Mouse (Mus musculus) retina, postnatal 7 days (tissue): ENCODE results near the gene Cd180.

Experiments used
- DNase-seq: peaks from one replicate; pipeline ENCODE4 v3.0.0-alpha.2; 2012; ENCODE audit warnings: low read depth, low spot score

The Cd180 gene

DNA sequence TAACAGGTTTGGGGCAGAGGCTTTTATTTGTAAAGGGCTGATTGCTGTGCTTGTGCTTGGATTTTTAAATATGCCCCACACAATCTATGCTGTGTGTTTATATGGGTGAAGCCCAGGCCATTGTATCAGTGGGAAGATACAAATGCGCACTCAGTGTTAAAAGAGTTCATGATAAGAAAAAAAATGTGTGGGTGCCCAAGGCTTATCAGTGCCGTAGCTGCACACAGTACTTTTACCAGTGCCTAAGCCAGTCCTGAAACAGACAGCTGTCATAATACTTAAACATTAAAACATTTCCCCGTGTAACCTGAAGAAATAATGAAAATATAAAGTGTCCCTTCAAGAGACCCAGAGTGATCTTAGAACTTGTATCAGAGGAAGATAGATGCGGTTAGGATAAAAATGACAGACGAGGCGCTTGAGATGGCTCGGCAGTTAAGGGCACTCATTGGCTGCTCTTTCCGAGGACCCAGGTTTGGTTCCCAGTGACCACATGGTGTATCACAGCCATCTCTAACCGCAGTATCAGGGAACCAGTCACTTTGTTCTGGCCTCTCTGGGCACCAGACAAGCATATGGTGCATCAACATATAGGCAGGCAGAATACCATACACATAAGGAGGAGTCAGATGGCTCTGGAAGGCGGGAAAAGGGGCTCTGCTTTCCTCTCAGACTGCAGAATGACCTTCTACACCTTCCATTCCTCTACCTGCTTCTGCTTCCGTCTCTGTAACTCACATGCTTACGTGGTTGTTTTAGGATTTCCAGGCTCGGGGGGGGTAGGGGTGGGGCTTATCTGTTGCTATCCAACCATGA, 46.6 kb downstream of the Cd180 start:
- no peak for DNase-seq

DNA sequence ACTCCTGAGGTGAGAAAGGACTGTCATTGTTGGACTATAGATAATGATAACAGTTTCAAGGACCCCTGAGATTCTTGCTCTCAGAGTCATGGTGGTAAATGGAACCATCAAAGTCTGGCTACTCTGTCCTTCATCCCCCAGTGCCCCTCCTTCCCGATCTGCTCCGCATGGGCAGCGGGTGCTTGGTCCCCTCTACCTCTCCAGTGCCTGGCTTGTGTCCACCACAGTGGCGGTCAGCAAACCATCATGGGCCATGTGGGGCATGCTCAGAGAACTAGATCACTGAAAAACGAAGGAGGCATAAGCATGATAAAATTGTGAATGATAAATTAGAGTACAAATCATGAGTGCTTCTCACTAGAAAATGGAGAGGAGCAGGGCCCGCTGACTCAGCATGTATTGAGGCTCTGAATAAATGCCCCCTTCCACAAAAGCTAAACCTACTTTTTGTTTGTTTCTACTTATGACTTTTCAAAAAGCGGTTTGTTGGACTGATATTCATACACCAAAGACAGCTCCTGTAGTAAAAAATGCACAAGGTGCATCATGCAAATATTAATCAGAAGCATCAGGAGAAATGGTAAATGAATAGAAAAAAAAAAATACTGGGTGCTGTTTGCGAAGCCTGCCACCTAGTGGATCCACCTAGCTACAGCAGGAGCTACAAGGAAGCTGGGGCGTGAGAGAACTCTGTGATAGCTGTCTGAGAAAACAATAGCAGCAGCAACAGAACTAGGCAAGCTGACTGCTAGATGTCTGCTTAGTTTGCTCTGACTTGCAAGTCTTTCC, 51.3 kb downstream of the Cd180 start:
- peak; percentile 19 for DNase-seq

DNA sequence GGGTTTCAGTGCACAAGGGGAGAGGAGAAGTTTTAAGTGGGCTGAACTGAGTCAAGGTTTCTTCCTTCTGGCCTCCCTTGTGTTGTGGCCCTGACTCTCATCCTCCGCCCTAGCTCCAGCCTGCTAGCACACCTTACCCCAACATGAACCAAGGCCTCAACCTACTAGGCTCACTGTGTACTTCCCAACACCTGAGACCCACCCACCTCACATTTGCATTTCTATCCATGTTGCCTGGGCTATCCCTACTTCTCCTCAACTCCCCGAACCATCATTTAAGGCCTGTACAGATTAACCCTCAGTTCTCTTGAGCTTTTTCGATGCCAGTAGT, 51.9 kb downstream of the Cd180 start:
- DNase-seq: no peak

DNA sequence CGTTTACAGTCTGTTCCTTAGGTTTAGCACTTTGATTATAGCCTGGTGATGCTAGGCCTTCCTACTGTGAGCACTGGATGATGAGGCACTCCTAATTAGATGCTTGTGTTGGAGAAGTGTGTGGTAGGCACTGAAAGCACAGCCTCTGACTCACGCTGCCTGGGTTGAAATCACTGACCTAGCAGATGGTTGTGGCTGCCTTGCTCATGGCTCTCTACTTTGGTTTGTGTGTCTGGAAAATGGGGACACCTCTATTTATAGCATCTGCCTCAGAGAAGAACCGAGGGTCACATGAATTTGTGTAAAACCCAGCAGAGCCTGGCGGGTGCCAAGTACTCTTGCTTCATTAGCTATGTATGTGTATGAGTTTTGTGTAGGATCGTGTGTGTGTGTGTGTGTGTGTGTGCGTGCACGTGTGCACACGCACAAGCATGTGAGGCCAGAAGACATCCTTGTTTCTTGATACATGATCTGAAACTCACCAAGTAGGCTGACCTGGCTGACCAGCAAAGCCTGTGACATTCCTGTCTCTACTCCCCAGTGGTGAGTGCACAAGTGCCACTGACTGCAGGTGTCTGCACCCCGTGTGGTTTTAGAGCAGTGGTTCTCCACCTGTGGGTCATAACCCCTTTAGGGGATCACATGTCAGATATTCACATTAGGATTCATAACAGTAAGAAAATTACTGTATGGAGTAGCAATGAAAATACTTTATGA, 52.4 kb downstream of the Cd180 start:
- no peak for DNase-seq

DNA sequence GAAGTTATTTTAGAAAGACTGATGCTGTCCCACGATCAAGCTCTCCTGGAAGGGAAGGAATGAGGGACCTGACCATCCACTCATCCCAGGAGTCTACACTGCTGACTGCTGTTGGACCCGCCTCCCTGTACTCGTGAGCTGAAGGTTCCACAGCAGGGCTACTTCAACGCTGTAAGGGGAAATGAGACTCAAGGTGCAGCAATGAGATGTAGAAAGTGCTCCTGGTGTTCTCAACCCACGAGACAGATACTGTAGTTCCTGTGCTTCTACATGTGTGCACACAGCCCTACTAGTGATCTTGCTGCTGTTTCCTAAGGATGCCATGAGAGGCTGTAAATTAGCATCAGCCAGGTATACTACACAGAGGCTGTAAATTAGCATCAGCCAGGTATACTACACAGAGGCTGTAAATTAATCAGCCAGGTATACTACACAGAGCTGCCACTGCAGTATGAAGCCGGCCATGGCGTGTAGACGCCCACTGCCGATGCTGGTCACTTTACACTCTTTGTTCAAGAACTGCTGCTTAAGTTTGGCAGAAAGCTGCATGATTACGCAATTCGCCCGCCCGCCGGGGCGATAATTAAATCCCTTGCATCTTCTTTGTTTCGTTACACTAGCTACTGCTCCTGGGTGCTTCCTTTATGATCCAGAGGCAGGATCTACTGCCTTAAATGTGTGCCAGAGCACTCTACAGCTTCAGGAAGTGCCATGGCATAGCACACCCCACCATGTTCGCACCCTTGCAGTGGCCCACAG, 53.6 kb downstream of the Cd180 start:
- no peak for DNase-seq

DNA sequence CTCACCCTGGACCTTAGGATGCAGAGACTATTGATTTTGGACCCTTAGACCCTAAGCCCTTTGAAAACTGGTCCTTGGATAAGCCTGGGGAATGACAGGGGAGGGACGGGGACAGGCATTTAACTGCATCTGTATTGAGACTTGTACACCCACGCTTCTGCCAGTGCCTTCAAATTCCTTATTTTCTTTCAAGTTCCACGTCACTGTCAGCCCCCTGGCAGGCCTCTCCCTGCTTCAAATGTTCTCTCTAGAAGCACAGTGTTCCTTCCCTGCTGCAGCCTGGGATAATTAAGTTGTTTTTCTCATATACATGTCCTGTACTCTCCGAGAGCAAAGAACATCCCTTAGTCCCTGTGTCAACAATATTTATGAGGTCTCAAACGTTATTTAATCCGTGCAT, 55.8 kb downstream of the Cd180 start:
- no peak for DNase-seq

DNA sequence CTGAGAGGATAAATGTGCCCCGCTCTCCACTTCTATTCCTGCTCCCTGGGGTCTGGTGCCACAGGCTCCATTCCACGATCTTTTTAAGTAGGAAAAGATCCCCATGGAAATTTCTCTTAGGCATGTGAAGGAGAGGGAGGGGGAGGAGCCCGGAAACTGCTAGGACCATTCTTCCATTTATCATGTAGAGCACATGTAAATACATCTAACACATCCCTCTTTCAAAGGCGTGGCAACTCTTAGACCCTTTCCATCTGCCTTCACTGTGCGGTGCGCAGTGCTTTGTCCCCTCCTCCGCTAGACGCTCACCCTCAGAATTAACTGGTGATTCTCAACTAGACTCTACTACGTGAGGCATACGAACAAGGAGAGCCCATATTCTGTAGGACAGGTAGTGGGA, 56.5 kb downstream of the Cd180 start:
- DNase-seq: no peak

DNA sequence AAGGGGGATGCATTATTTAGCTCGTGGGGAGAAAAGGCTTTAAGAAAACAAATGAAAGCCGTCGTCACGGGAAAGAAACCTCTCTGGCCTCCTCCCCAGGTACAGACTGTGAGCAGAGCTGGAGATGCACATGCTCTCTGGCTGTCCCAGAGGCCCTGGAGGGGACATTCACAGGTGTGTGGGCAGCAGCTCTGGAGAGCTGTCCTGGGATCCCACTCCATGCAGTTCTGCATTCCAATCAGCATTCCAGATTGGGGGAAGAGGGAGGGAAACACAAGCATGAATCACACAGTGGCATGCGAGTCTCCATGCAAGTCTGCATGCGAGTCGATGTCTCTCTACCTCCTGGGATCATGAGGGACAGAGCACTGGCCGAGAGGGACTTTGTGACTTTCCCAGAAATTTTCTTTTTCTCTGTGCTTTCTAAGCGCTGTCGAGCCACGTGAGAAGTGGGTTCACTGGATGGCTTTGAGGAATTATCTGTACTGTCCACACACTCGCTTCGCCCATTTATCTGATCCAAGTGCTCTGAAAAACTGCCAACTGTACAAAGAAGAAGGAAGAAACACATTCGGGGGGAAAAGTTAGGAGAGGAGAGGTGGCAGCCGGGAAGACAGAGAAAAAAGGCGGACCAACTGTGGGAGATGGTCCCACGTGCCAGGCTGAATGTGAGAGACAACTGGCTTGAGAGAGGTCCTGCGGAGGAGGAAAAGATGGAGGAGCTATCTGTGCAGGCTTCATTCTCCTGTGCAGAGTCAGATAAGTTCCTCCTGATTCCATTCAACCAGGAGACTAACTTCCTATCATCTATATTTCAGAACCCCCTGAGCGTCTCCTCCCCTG, 60.6 kb downstream of the Cd180 start:
- no peak for DNase-seq

DNA sequence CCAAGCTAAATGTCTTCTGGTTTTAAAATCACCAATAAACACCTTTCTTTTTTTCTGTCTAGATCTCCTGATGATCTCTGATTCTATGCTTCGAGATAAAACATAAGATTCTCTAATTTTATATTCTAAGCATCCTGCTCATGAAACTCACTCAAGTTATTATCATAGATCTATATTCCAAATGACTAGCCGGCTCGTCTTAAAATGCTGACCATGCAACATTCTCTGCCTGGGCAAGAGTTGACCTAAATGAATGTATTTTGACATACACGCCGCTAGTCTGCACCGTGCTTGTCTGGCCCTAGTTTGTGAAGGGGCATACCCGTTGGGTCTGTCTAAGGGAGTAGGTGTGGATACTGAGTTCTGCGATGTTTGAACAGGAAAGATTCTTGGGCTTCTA, 61.8 kb downstream of the Cd180 start:
- no peak for DNase-seq

DNA sequence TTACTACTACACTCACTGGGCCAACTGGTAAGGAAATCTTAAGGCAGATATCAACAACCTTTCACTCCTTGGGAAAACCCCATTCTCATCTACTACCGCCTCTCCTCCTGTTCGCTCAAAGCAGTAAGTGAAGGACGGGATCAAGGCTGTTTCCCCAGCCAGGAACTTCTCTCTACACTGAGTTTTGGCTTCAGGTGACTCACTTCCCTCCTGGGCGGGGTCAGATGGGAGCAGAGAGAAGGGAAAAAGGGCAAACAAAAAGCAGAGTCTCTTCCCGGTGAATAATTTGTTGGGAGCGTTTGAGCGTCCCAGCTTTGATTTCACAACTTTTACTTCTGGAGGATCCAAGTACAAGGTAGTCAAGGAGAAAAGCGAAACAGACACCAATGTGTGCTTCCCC, 62.7 kb downstream of the Cd180 start:
- no peak for DNase-seq

DNA sequence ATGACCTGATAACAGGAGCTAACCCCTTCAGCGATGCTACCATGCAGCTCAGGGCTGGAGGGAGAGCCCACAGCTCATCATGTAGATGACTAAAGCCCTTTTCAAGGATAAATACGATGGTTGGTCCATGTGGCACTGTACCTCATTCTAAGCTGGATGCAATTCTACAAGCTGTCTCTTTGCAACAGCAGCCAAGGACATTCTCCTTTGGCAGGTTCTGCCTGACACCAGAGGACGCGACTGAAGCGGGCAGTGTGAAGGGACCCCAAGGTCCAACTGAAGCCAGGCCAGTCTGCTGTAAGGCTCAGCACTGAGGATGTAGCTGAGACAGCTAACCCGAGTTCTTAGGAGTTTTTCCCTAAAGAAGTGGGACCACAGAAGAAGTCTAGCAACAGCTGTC, 64.7 kb downstream of the Cd180 start:
- no peak for DNase-seq

DNA sequence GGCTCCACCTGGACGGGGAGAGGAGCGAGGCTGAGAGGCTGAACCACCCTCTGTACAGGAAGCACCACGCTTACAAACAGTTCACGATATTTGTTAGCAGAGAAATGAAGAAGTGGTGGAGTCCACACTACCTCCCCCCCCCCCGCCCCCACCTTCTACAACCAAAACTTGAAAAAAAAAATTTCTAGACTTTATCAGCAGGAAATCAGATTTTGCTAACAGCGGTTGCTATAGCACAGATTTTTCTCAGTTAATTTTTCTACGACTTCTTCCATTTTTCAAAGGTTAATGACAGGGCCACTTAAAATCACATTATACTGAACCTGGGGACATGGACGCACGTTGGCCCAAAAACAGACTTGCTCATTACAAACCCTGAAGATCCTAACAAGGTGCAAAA, 68.1 kb downstream of the Cd180 start:
- DNase-seq: no peak

DNA sequence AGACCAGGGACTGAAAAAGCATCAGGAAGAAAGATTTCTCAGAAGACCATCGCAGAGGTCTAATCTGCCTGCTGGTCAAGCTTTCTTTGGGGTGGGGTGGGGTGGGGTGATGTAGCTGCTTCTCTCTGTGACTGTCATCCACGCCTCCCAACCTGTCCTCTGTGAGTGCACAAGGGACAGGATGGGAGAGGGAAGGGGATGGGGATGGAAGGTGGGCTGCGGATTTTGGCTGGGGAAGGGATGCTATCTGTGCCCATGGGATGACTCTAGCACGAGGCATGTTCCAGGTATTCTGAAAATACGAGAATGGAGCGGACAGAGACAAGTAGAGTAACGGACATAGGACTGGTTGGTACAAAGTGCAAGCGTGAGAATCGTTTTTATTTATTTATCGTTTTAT, 68.8 kb downstream of the Cd180 start:
- DNase-seq: no peak

DNA sequence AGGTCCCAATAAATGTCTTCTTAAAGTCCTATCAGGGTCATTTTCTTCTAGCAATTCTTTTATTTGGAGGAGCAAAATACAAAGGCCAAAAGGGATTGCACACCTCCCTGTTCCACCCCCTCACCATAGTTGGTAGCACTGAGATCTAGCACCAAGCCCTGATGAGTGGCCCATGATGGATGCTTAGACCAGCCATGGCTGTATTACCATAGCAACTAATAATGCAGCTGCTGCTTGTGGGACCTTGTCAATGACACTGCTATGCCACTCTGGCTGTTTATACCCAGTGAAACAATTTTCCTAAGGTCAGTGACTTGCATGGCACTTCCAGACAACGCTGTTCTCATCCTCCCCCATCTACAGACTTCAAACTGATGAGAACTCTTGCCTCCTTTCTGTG, 70.9 kb downstream of the Cd180 start:
- no peak for DNase-seq

DNA sequence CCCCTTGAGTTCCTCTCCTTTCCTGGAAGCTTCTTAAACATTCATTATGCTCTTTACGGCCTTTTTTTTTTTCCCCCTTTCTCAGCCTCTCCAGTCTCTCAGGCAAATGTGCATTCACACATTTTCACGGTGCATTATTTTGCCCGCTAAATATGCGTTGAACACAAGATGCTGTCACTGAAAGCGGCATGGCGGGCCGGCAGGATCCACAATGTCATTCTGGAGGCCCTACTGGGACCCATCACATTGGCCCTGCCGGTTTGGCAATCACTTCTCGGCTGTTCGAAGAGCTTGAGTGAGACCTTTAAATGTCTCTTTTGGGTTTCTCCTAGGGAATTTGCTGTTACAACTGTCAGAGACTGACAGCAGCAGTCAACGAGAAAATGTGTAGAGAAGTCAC, 71.9 kb downstream of the Cd180 start:
- no peak for DNase-seq

DNA sequence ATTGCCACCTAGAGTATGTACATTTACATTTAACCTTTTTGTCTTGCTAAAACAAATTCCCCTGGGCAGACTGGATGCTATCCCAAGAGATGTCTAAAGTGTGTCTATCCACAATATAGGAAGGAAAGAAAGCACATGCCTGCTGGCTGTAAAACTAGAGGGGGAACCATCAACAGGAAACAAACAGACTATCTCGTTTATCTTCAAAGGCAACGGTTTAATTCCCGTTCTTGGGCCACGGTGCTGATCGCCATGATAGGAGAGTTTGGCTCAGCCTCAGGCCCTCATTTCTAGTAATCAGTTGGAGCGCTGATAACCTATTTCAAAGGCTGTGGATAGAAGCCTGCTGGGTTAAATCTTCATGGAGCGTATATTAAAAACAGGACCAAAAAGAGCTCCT, 73.8 kb downstream of the Cd180 start:
- no peak for DNase-seq

DNA sequence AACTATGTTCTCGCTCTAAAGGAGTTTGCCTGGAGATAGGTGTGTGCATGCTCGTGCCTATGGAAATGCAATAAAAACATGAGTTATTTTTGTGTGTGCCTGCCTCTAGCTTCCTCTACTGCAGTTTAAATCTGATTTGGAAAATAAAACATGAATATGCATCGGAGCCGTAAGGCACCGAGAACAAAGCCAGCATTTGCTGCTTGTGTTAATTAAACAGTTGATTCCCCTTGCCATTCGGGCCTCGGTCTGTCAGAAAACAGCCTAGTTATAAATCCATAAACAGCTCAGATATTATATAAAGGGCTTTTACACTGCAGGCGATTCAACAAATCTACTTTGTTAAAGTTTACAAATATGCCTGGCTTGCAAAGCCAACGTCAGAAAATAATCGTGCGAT, 75.2 kb downstream of the Cd180 start:
- no peak for DNase-seq

DNA sequence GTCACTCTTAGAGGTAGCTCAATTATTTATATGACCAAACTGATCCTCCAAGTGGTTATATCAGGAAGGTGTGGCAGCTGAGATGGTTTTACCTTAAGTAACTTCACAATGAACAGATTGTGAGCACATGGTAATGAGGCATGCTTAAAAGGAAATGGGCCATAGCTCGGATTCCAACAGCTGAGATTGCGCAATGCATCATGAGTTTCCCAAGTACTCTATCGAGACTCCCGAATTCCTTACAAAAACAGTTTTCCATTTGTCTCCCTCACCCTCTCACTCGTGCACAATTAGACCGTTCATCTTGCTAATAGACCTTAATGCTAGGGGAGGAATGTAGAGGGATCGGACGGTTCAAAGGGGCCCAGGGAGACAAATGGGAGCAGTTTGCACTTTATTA, 76.8 kb downstream of the Cd180 start:
- DNase-seq: no peak

DNA sequence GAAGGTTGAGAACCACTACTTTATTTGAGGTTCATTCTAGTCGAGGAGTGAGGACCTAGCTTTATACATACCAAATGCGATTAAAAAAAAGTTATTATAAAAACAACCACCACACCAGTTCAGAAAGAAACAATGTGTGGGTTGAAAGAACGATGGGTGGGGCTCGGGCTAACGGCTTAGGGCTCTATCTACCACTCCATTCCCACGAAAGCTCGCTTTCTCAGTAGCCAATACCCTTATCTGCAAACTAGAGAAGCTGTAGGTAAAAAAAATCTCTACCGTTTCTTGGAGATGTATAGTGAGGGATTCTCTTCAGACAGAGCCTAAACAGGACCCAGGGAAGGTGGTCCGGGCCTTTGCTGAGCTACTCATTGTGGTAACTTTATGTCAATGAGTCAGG, 79.8 kb downstream of the Cd180 start:
- no peak for DNase-seq

DNA sequence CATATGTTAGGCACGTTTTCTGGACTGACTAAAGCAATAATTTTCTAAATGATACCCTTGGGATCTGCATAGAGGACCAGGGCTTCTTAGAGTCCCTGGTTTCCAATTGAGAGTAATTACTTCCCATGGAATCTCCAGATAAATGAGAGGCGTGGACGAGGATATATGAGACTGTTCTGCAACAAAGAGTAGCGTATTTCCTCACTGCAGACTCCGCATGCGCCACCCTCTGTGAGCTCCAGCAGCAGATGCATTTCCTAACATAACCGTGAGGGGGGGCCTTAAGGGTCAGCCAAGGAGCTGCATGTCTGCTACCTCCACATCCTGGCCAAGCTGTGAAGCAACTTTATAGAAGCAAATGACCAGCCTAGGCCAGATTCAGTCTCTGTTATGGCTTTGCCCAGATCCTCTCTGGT, 81.4 kb downstream of the Cd180 start:
- no peak for DNase-seq

DNA sequence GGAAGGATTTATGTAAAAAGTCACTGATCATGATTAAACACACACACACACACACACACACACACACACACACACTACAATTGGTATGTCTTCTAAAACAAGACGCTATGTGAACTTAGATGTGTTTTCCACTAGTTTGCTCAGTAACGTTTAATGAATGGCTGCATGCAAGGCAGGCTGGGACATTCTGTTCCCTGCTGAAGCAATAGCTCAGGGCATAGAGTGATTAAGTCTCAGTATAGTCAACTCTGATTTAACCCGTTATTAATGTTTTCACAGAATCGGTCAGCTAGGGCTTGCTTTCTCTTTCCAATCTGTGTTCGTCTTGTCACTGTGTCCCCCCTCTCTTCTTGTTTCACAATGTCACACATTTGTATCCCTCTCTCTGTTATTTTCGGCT, 82.1 kb downstream of the Cd180 start:
- DNase-seq: no peak
